Mouse (Mus musculus): Measurements from ENCODE around the gene Plcb1. TPM values are rescaled to one million over a fixed set of nuclear protein-coding genes. Genes with fewer than 3 reads are reported as not detected.

The Plcb1 gene
- total and polyA plus RNA-seq, 3 experiments: 0.78 to 4.2 (median 3.9) TPM

DNA sequence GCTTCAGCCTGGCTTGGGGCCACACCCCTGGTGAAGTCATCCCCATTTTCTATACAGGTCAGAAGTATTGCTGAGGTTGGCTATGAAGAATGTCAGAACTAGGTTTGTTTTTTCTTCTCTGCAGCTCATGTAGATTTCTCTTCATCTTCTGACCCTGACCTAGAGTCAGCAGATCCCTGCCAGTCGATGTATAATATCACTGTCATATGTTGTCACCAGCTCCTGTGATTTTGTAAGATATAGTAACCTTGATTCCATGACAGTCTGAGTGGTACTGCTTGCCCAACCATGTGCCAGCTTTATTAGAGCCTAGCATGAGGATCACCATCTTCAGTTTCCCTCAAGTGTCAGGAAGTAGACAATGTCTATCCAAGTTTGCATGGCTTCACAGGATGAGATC, 233.7 kb downstream of the Plcb1 start:
- no peaks in the 10 kb centered on the region for H3K36me3 ChIP-seq (ENCODE audit: control insufficient read depth, insufficient read depth, low read length)
- no peak for DNase-seq
- intact Hi-C loops (cut with DNase I): loop anchor here (10.0 kb wide), 1 partner anchor 255 kb away; no protein-coding TSS in a partner anchor
- TF ChIP-seq CTCF (IDR thresholded peaks at IDR 0.05) (no peak), EP300 (IDR thresholded peaks at IDR 0.05; ENCODE audit: insufficient read depth, low read depth, low read length) (no peak)
- H3K9ac ChIP-seq (ENCODE audit: low read depth, low read length): no peak overlapping the region
- H3K27ac ChIP-seq: no peak overlapping the region
- WGBS: 65% methylated on average over 1 of the region's 1 CpGs
- no peaks in the 10 kb centered on the region for H3K79me2 ChIP-seq (replicated peaks; ENCODE audit: control insufficient read depth, insufficient read depth, low read length)
- no peak overlapping the region for H3K4me3 ChIP-seq
- no peaks in the 10 kb centered on the region for H3K4me1 ChIP-seq (ENCODE audit: control insufficient read depth, insufficient read depth, low read length)
- no peaks in the 10 kb centered on the region for H3K27me3 ChIP-seq (ENCODE audit: control insufficient read depth, insufficient read depth, low read length)

- H3K27ac ChIP-seq: no peak overlapping the region
- no peak overlapping the region for H3K4me3 ChIP-seq
- WGBS: 70% methylated on average over 5 of the region's 5 CpGs
Observed at GRCm38 (mm10) chr2:135029288-135029687, 243.4 kb downstream of the Plcb1 start.

GRCm38 (mm10) chr2:135029700-135030099, 243.8 kb downstream of the Plcb1 start:
- DNase-seq: no peak
- no peaks in the 10 kb centered on the region for H3K79me2 ChIP-seq (replicated peaks; ENCODE audit: control insufficient read depth, insufficient read depth, low read length)
- no peaks in the 10 kb centered on the region for H3K27me3 ChIP-seq (ENCODE audit: control insufficient read depth, insufficient read depth, low read length)
- no peak overlapping the region for H3K27ac ChIP-seq
- intact Hi-C loops (cut with DNase I): no loop called here
- 34% methylated on average over 6 of the region's 6 CpGs for WGBS
- no peaks in the 10 kb centered on the region for H3K36me3 ChIP-seq (ENCODE audit: control insufficient read depth, insufficient read depth, low read length)
- TF ChIP-seq POLR2A (IDR thresholded peaks at IDR 0.05; ENCODE audit: insufficient read depth, low read depth, low read length): no peak
- TF ChIP-seq EP300 (IDR thresholded peaks at IDR 0.05; ENCODE audit: insufficient read depth, low read depth, low read length): no peak
- no peak for TF ChIP-seq CTCF (IDR thresholded peaks at IDR 0.05)
- no peak overlapping the region for H3K4me3 ChIP-seq
- H3K4me1 ChIP-seq (ENCODE audit: control insufficient read depth, insufficient read depth, low read length): no peaks in the 10 kb centered on the region
- no peak overlapping the region for H3K9ac ChIP-seq (ENCODE audit: low read depth, low read length)

More at GRCm38 (mm10) chr2:135029288-135029687, 243.4 kb downstream of the Plcb1 start:
- H3K36me3 ChIP-seq (ENCODE audit: control insufficient read depth, insufficient read depth, low read length): no peaks in the 10 kb centered on the region
- H3K27me3 ChIP-seq (ENCODE audit: control insufficient read depth, insufficient read depth, low read length): no peaks in the 10 kb centered on the region
- no peak for TF ChIP-seq POLR2A (IDR thresholded peaks at IDR 0.05; ENCODE audit: insufficient read depth, low read depth, low read length)
- no peak for TF ChIP-seq CTCF (IDR thresholded peaks at IDR 0.05)
- TF ChIP-seq EP300 (IDR thresholded peaks at IDR 0.05; ENCODE audit: insufficient read depth, low read depth, low read length): no peak
- no peak overlapping the region for H3K9ac ChIP-seq (ENCODE audit: low read depth, low read length)
- no peaks in the 10 kb centered on the region for H3K4me1 ChIP-seq (ENCODE audit: control insufficient read depth, insufficient read depth, low read length)
- no peak for DNase-seq
- intact Hi-C loops (cut with DNase I): no loop called here
- no peaks in the 10 kb centered on the region for H3K79me2 ChIP-seq (replicated peaks; ENCODE audit: control insufficient read depth, insufficient read depth, low read length)

- TF ChIP-seq EP300 (IDR thresholded peaks at IDR 0.05; ENCODE audit: insufficient read depth, low read depth, low read length): 0 out of 2 replicates have a peak, but pooled peaks have one; percentile 30
- no peak for TF ChIP-seq POLR2A (IDR thresholded peaks at IDR 0.05; ENCODE audit: insufficient read depth, low read depth, low read length)
- Histone ChIP-seq H3K9ac (ENCODE audit: low read depth, low read length) (no peak overlapping the region), H3K36me3 (ENCODE audit: control insufficient read depth, insufficient read depth, low read length) (peaks cover 4% of the 10 kb centered on the region), H3K4me1 (ENCODE audit: control insufficient read depth, insufficient read depth, low read length) (no peaks in the 10 kb centered on the region; the same call in 1 of the 2 replicates), H3K79me2 (replicated peaks; ENCODE audit: control insufficient read depth, insufficient read depth, low read length) (no peaks in the 10 kb centered on the region), H3K27ac (no peak overlapping the region), H3K27me3 (ENCODE audit: control insufficient read depth, insufficient read depth, low read length) (no peaks in the 10 kb centered on the region), H3K4me3 (no peak overlapping the region)
- DNase-seq: peak in 1 of 2 experiments; percentile 27
- WGBS: under 1% methylated on average over 4 of the region's 4 CpGs
- intact Hi-C loops (cut with DNase I): no loop called here
Observed at GRCm38 (mm10) chr2:135035640-135036260, 249.9 kb downstream of the Plcb1 start.

GRCm38 (mm10) chr2:135048791-135049190, 262.9 kb downstream of the Plcb1 start:
- DNase-seq: no peak
- H3K79me2 ChIP-seq (replicated peaks; ENCODE audit: control insufficient read depth, insufficient read depth, low read length): no peaks in the 10 kb centered on the region

GRCm38 (mm10) chr2:135049283-135049682, 263.4 kb downstream of the Plcb1 start:
- no peak overlapping the region for H3K27ac ChIP-seq
- no peaks in the 10 kb centered on the region; the same call in 1 of the 2 replicates for H3K4me1 ChIP-seq (ENCODE audit: control insufficient read depth, insufficient read depth, low read length)
- H3K36me3 ChIP-seq (ENCODE audit: control insufficient read depth, insufficient read depth, low read length): peaks cover 2% of the 10 kb centered on the region
- no peaks in the 10 kb centered on the region for H3K79me2 ChIP-seq (replicated peaks; ENCODE audit: control insufficient read depth, insufficient read depth, low read length)
- H3K27me3 ChIP-seq (ENCODE audit: control insufficient read depth, insufficient read depth, low read length): no peaks in the 10 kb centered on the region
- no peak overlapping the region for H3K4me3 ChIP-seq
- DNase-seq: no peak
- 78% methylated on average over 6 of the region's 6 CpGs for WGBS
- no peak for TF ChIP-seq EP300 (IDR thresholded peaks at IDR 0.05; ENCODE audit: insufficient read depth, low read depth, low read length)
- no peak for TF ChIP-seq CTCF (IDR thresholded peaks at IDR 0.05)
- no peak for TF ChIP-seq POLR2A (IDR thresholded peaks at IDR 0.05; ENCODE audit: insufficient read depth, low read depth, low read length)
- intact Hi-C loops (cut with DNase I): no loop called here
- no peak overlapping the region for H3K9ac ChIP-seq (ENCODE audit: low read depth, low read length)

More at GRCm38 (mm10) chr2:135048791-135049190, 262.9 kb downstream of the Plcb1 start:
- Histone ChIP-seq H3K4me3 (no peak overlapping the region), H3K4me1 (ENCODE audit: control insufficient read depth, insufficient read depth, low read length) (no peaks in the 10 kb centered on the region; the same call in 1 of the 2 replicates), H3K27ac (no peak overlapping the region), H3K9ac (ENCODE audit: low read depth, low read length) (no peak overlapping the region), H3K36me3 (ENCODE audit: control insufficient read depth, insufficient read depth, low read length) (peaks cover 2% of the 10 kb centered on the region), H3K27me3 (ENCODE audit: control insufficient read depth, insufficient read depth, low read length) (no peaks in the 10 kb centered on the region)
- intact Hi-C loops (cut with DNase I): no loop called here
- WGBS: 39% methylated on average over 2 of the region's 2 CpGs
- TF ChIP-seq POLR2A (IDR thresholded peaks at IDR 0.05; ENCODE audit: insufficient read depth, low read depth, low read length): no peak
